Mouse (Mus musculus) right cerebral cortex, postnatal 4 days (tissue): Measurements from ENCODE around the gene Fam20c.

ENCODE experiments used
- DNase-seq: peaks from one replicate; pipeline ENCODE4 v3.0.0-alpha.2; 2022

Fam20c gene

GRCm38 (mm10) chr5:138757135-138757534, 2.8 kb downstream of the Fam20c start:
- DNase-seq, result no peak

- no peak for DNase-seq
Observed at GRCm38 (mm10) chr5:138757616-138758015, 3.3 kb downstream of the Fam20c start.

- DNase-seq, result no peak
Observed at GRCm38 (mm10) chr5:138758533-138758932, 4.2 kb downstream of the Fam20c start.

DNA sequence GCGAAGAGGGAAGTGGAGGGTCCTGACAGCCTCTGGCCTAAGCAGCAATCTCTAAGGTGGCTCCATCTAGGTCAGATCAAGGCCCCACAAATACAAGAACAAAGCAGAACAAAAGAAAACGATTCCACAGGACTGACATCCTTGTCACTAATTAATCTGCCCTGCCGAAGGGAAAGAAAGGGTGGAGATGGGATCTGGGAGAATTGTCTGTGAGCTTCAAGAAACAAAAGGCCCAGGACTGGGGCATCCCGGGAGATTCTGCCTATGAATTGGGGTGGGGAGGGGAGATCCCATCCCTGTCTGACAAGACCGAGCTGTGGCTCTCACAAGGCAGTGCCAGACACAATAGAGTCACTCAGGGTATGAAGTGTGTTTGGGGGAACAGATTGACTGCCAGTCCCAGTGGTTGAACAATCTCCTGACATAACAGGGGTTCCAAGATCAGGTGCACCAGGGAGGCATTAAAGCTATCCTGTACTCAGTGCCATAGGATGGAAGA, 7.6 kb downstream of the Fam20c start:
- no peak for DNase-seq

DNA sequence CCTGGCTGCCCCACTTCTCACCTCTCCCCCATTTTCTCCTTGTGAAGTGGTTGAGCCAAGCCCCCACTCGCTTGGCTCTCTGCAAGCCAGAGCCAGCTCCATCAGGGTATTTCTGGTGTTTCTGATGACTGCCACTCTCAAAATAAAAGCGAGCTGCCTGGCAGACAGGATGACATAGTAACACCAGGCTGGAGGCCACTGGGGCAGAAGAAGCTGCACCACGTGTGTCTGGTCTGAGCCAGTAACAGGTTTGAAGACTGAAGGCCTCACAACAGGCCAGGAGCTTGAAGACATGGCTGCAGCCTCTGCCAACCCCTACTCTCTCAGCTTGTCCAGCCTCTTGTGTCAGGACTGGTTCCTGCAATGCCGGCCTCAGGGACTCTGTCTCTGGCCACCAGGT, 8.0 kb downstream of the Fam20c start:
- DNase-seq, result no peak

DNA sequence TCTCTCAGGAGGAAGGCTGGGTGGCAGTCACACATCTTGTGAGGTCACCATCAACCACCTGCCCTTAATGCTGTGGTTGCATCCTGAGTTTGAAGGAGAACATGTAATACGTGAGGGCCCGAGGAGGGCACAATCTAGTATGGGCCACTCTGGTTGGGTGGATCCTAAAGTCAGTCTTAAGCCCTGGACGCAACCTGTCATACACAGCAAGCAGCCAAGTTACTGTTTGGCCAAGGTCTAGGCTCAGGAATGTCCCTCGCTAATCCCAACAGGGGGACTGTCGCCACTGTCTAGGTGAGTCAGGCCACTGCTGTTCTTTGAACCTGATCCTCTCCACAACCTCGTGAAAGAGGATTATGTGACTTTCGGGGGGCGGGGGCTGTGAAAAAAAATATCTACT, 10.3 kb downstream of the Fam20c start:
- no peak for DNase-seq

DNA sequence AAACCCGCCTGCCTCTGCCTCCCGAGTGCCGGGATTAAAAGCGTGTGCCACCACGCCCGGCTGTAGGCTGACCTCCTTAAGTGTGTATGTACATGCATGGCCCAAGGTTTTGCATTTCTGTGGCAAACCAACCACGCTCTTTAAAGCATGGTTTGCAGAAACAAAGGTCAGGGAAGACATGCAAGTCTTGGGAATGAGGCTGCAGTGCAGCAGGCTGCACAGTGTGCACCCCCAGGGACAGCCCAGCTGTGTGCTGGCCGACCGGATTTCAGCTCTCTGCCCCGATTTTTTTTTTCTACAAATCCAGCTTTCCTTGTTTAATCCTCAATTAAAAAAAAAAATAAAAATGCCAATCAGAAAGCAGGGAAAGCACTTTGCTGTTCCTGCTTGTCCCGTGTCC, 13.3 kb downstream of the Fam20c start:
- DNase-seq, result no peak

- no peak for DNase-seq
Observed at GRCm38 (mm10) chr5:138768704-138769103, 14.4 kb downstream of the Fam20c start.

DNA sequence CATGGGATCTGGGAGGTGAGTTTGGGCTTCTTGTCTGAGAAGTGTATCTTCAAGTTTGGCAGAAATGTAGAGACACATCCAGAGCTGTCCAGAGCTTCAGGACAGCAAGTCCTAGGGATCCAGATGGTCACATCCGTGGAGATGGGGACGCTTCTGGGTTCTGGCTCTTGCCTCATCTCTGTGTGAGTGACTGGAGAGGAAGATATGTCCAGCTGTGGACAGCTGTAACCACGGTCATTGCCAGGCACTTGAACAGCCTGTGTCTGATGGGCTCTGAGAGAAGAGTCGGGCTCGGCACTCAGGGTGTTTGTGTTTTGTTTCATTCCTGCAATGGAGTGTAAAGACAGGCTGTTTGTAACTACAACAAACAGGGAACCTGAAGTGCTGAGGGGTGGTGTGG, 14.8 kb downstream of the Fam20c start:
- DNase-seq, result no peak

DNA sequence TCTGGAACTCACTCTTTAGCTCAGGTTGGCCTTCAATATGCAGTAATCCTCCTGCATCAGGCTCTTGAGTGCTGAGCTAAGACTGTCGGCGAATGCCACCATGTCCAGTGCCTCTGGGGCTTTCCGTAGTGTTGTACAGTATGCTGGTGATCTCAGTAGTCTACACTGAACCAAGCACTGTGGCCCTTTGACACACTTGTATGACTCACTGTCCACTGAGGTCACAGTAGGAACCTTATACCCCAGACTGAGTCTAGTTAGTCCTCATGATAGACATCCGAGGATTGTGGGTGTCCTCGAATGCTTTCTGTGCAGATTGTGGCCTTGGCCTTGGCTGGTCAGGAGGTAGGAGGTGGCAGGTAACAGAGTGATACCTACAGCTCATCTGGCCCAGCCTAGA, 20.8 kb downstream of the Fam20c start:
- DNase-seq, result no peak

GRCm38 (mm10) chr5:138776346-138776745, 22.0 kb downstream of the Fam20c start:
- DNase-seq, result no peak

DNA sequence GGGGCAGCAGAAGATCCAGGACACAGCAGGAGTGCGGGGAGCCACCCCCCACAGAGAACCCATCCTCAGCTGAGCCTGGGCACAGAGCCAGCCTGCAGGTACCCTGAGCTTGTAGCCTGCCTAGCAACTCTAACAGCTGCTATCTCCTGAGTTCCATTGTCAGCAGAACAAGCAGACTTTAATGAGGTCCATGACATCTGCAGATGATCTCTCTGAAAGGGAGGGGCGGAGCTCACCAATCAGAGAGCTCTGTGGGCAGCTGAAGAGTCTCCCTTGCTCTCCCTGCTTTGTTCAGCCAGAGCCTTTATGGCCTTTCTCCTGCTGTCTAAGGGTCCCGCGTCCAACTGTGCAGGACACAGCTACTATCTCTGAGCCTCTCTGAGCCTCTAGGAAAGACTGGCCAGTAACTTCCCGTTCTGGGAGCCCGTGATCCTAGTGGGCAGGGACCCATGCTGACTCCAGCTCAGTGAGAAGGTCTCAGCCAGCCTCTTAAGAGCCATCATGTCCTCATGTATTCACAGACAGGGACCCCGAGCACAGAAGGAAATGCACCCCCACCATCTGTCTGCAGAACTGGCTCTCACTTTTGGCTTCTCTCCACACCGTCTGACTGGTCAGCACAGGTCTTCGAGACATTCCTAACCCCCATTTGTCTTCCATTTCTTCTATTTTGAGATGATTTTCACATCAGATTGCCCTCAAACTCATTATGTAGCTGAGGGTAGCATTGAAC, 24.6 kb downstream of the Fam20c start:
- peak; percentile 32 for DNase-seq

- no peak for DNase-seq
Observed at GRCm38 (mm10) chr5:138779655-138780054, 25.3 kb downstream of the Fam20c start.

GRCm38 (mm10) chr5:138782697-138783096, 28.4 kb downstream of the Fam20c start:
- DNase-seq, result no peak

DNA sequence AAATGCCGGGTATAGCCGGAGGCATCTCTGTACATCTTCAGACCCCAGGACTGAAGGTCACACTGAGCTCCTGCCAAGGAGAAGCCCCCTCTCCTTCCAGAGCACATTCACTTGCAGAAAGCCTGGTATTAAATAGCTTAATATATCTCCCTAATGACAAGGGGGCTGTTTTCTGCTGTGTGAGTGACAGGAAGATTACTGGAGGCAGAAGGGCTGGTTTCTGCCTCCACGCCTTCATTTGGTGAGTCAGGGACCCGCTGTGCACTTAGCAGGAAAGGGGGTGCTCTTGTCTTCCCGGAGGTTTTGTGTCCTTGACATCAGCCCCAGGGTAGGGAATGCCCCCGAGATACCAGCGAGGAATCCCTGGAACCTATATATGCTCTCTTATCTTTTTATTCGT, 28.9 kb downstream of the Fam20c start:
- no peak for DNase-seq

GRCm38 (mm10) chr5:138785986-138786515, 31.7 kb downstream of the Fam20c start:
- DNase-seq, result no peak

- no peak for DNase-seq
Observed at GRCm38 (mm10) chr5:138787648-138788047, 33.3 kb downstream of the Fam20c start.

DNA sequence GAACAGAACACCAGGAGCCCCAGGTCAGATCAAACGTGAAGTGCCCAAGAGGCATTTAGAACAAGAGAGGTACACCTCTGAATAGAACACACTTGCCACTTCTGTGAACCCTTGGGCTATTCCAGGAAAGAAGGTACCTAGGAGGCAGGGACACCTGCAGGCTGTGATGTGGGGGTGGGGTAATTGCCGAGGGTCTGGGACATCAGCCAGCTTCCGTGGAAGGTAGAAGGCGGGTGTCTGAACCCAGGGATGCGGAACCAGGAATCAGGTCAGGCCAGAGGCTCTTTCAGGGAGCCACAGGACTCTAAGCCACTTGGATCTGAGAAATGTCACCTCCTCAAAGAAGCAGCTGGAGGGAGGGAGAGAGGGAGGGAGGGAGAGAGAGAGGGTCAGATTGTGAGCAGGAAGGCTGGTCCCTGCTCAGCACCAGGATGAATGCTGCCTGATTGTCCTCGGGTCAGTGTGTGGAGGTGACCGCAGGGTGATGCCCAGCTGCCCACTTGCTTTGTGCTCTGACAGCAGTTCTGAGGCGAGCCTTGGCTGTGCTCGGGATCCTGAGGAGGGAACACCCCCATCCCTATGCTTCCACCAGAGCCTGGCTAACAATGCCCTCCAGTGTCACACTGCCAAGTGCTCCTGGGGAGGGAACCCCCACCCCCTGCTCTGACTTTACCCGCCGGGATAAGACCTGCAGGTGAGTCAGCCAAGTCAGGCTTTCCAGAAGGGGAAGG, 34.3 kb downstream of the Fam20c start:
- DNase-seq, result peak; percentile 16

GRCm38 (mm10) chr5:138790954-138791480, 36.7 kb downstream of the Fam20c start:
- no peak for DNase-seq

- no peak for DNase-seq
Observed at GRCm38 (mm10) chr5:138801588-138802116, 47.3 kb downstream of the Fam20c start.

DNA sequence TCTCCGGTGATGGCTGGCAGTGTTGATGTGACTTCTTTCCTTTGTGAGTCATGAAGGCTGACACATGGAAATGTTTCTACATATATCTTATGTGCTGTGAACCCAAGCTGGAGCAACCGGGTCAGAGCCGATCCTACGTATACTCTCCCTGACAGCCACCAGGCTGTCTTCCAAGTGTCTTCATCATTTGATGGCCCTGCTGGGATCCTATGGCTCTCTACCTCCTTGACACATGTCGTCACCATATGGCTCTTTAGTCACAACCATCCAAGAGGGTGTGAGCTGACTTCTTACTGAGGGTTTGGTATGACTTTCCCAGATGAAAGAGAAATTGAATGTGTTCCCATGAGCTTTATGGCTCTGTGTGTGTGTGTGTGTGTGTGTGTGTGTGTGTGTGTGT, 50.0 kb downstream of the Fam20c start:
- no peak for DNase-seq

DNA sequence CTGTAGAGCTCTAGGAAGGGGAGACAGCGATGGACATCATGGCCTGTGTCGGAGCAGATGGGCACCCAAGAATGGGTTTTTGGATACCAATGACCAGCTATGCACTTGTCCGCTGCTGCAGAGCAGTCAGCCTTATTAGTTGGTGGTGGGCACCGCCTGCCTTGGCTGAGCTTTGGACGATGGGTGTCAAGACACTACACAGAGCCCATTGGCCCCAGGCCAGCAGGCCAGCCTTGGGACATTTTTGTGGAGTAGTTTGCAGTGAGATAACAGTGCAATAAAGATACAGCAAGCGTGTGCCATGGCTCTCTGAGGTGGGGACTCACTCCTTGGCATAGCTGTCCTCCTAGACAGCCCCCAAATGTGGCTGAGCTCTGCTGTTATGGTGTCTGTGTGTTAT, 55.5 kb downstream of the Fam20c start:
- DNase-seq, result no peak

GRCm38 (mm10) chr5:138819780-138820179, 65.5 kb downstream of the Fam20c start, which contains the start of gene Gm5294:
Gene Gm5294, plus strand, starts transcription at chr5:138820080.
- DNase-seq, result no peak
